ENCODE assay signal across 9 mouse cellular contexts in the genomic region with DNA sequence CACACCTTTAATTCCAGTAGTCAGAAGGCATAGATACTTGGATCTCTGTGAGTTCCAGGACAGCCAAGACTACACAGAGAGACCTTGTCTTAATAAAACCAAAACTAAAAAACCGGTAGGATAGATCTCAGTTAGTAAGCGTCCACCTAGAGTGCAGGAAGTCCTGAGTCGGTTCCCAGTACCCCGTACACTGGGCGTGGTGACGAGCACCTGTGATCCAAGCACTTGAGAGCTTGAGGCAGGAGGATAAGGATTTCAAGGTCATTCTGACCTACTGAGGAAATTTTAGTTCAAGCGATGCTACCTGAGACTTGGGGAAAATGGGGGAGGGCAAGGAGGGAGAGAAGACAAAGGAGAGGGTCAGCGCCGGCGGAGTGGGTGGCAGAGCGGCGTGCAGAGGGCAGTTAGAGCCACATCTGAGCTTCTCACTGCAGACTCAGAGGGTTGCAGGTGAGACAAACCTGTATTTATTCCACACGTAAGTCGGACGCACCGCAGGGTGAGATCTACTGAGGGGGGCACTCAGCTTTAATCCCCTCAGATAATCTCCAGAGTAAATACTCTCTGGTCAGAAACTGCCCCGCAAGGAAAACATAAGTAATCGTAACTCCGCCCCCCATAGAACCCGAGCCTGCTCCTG. TPM values are rescaled to one million over a fixed set of nuclear protein-coding genes. Genes with fewer than 3 reads are reported as not detected.
A peak's percentile ranks its signal among the peaks of the same experiment; 100 is the strongest.
DNase-seq lines count a peak whose midpoint lies in the region; ATAC-seq and TF ChIP-seq lines count a peak whose summit lies in the region.
"Had no signal": no experiment of that assay in that cellular context is flagged by ENCODE, and none has a peak within 500 bp of the region (broad histone marks: within the 10 kb centered on the region; RNA-seq: fewer than 3 reads in every experiment).

No protein-coding gene starts in this region.

- H3K9ac ChIP-seq in hindbrain, embryonic 13.5 days: peak overlapping the region; percentile 26
- peak overlapping the region; percentile 50 for H3K9ac ChIP-seq in midbrain, embryonic 13.5 days (replicated peaks)

- TF ChIP-seq CTCF in kidney, adult 2 months (conservative IDR thresholded peaks at IDR 0.05; ENCODE audit: insufficient read depth, insufficient read length, low read depth, low read length): no peak
- no peak for TF ChIP-seq CTCF in bone marrow macrophage, adult 2 months (IDR thresholded peaks at IDR 0.05; ENCODE audit: low read depth, low read length)

- no peak for TF ChIP-seq POLR2A in kidney, adult 2 months (IDR thresholded peaks at IDR 0.05; ENCODE audit: low read depth, low read length)
- no peak for TF ChIP-seq POLR2A in bone marrow macrophage, adult 2 months (IDR thresholded peaks at IDR 0.05; ENCODE audit: borderline replicate concordance, low read depth, low read length)

- no peaks in the 10 kb centered on the region for H3K27me3 ChIP-seq in kidney, adult 2 months (replicated peaks; ENCODE audit: control insufficient read depth, insufficient read depth, low read length)
- H3K27me3 ChIP-seq in hindbrain, embryonic 13.5 days: peaks cover 44% of the 10 kb centered on the region
- H3K27me3 ChIP-seq in midbrain, embryonic 13.5 days: peaks cover 15% of the 10 kb centered on the region

- H3K36me3 ChIP-seq in kidney, adult 2 months (ENCODE audit: control insufficient read depth, insufficient read depth, low read length): no peaks in the 10 kb centered on the region
- no peaks in the 10 kb centered on the region for H3K36me3 ChIP-seq in hindbrain, embryonic 13.5 days
- no peaks in the 10 kb centered on the region for H3K36me3 ChIP-seq in midbrain, embryonic 13.5 days

- peak overlapping the region; percentile 57 for H3K4me2 ChIP-seq in hindbrain, embryonic 13.5 days
- H3K4me2 ChIP-seq in midbrain, embryonic 13.5 days (replicated peaks): peak overlapping the region; percentile 61

- no peak for ATAC-seq in hindbrain, embryonic 13.5 days (ENCODE audit: low FRiP score)
- ATAC-seq in midbrain, embryonic 13.5 days: 0 out of 2 replicates have a peak, but pooled peaks have one; percentile 14

- no peak overlapping the region for H3K27ac ChIP-seq in kidney, adult 2 months (ENCODE audit: insufficient read depth, low read depth, low read length)
- H3K27ac ChIP-seq in bone marrow macrophage, adult 2 months (ENCODE audit: insufficient read depth, low read depth, low read length): no peak overlapping the region
- no peak overlapping the region for H3K27ac ChIP-seq in hindbrain, embryonic 13.5 days
- no peak overlapping the region for H3K27ac ChIP-seq in midbrain, embryonic 13.5 days
- H3K27ac ChIP-seq: macrophage had no signal

- WGBS in kidney, adult 2 months: 8% methylated on average over 20 of the region's 20 CpGs
- 4% methylated on average over 20 of the region's 20 CpGs for WGBS in hindbrain, embryonic 13.5 days
- WGBS in midbrain, embryonic 13.5 days: 2% methylated on average over 20 of the region's 20 CpGs

- peaks cover 5% of the 10 kb centered on the region; the same call in 1 of the 2 replicates for H3K4me1 ChIP-seq in kidney, adult 2 months (ENCODE audit: control insufficient read depth, insufficient read depth, low read length)
- peaks cover 12% of the 10 kb centered on the region for H3K4me1 ChIP-seq in bone marrow macrophage, adult 2 months (ENCODE audit: control insufficient read depth, insufficient read depth, low read length)
- peaks cover 9% of the 10 kb centered on the region for H3K4me1 ChIP-seq in hindbrain, embryonic 13.5 days (replicated peaks)
- H3K4me1 ChIP-seq in midbrain, embryonic 13.5 days (replicated peaks): peaks cover 9% of the 10 kb centered on the region

- H3K4me3 ChIP-seq in kidney, adult 2 months (ENCODE audit: insufficient read depth, low read depth, low read length): peak overlapping the region; percentile 38
- H3K4me3 ChIP-seq in bone marrow macrophage, adult 2 months (ENCODE audit: insufficient read depth, low read length): peak overlapping the region; percentile 33
- H3K4me3 ChIP-seq in hindbrain, embryonic 13.5 days: peak overlapping the region; percentile 34
- H3K4me3 ChIP-seq in midbrain, embryonic 13.5 days (replicated peaks): peak overlapping the region; percentile 33

- DNase-seq in kidney, adult 2 months: no peak
- DNase-seq in kidney, postnatal 25 days: no peak
- no peak for DNase-seq in thymus, postnatal 36 days
- DNase-seq in embryo, embryonic 9.5 days (ENCODE audit: extremely low spot score): no peak
- no peak for DNase-seq in Muller cell, postnatal 12 days (ENCODE audit: inconsistent ontology term)

- H3K9me3 ChIP-seq in hindbrain, embryonic 13.5 days: no peaks in the 10 kb centered on the region
- no peaks in the 10 kb centered on the region for H3K9me3 ChIP-seq in midbrain, embryonic 13.5 days

RNA-seq across cellular contexts. Expression of a gene that starts 8.8 kb away (rescaled TPM):
- 72.6 and 73.1 TPM in 2 replicates for polyA plus RNA-seq in kidney, adult 2 months (2012; rRNA removed)
- 5.6 and 6.9 TPM in 2 replicates for polyA plus RNA-seq in bone marrow macrophage, adult 2 months (2012; ENCODE audit: insufficient read depth, insufficient read length, missing spikeins)
- 26.9 and 28.6 TPM in 2 replicates for polyA plus RNA-seq in hindbrain, embryonic 13.5 days (2015; fragmentation: Nextera tagmentation; extraction: Ambion mirVana)
- 25.3 and 27.7 TPM in 2 replicates for polyA plus RNA-seq in midbrain, embryonic 13.5 days (2015; fragmentation: Nextera tagmentation; extraction: Ambion mirVana)
